In the genomic region with DNA sequence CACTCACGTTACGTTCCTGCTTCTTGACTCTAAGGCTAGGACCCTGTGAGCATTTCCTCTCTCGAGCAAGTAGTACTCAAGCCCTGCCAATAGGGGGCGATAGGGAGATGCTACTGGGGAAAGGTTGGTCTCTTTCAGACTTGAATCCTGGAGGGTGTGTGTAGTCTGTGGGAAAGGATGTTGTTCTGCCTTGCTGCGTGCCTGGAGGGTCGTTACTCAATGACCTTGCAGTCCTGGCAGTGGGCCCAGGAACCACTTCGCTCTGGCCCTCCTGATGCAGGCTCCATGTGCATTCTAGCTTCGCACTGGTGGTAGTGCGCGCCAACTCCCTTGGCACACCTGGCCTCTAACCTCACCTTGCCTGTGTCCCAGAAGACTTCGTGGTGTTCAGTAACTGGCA, we compare ENCODE assay signal across 8 mouse cellular contexts.
DNase-seq lines count a peak whose midpoint lies in the region; ATAC-seq and TF ChIP-seq lines count a peak whose summit lies in the region.

No protein-coding gene starts in this region.

- H3K4me2 ChIP-seq in midbrain, postnatal 0 days (ENCODE audit: low read depth, low read length, poor library complexity, severe bottlenecking), result no peak overlapping the region
- no peak overlapping the region for H3K4me2 ChIP-seq in midbrain, embryonic 16.5 days (ENCODE audit: low read length)
- H3K4me2 ChIP-seq in midbrain, embryonic 14.5 days (ENCODE audit: low read length), result no peak overlapping the region

- H3K36me3 ChIP-seq in midbrain, postnatal 0 days (ENCODE audit: insufficient read depth, low read length), result peaks cover 7% of the 10 kb centered on the region; the same call in 1 of the 2 replicates
- H3K36me3 ChIP-seq in midbrain, embryonic 16.5 days (ENCODE audit: control insufficient read depth, insufficient read depth, low read length), result peaks cover 9% of the 10 kb centered on the region
- peaks cover 11% of the 10 kb centered on the region; the same call in 1 of the 2 replicates for H3K36me3 ChIP-seq in midbrain, embryonic 14.5 days (ENCODE audit: control insufficient read depth, insufficient read depth, low read length)

- H3K9me3 ChIP-seq in midbrain, postnatal 0 days (ENCODE audit: low read length), result no peaks in the 10 kb centered on the region
- H3K9me3 ChIP-seq in midbrain, embryonic 16.5 days (replicated peaks; ENCODE audit: control insufficient read depth, low read length, poor library complexity, severe bottlenecking), result no peaks in the 10 kb centered on the region; the same call in 1 of the 2 replicates
- no peaks in the 10 kb centered on the region for H3K9me3 ChIP-seq in midbrain, embryonic 14.5 days (ENCODE audit: control insufficient read depth, low read length)

- no peaks in the 10 kb centered on the region for H3K27me3 ChIP-seq in midbrain, postnatal 0 days (ENCODE audit: insufficient read depth, low read length)
- no peaks in the 10 kb centered on the region for H3K27me3 ChIP-seq in midbrain, embryonic 16.5 days (ENCODE audit: control insufficient read depth, insufficient read depth, low read depth, low read length)
- H3K27me3 ChIP-seq in midbrain, embryonic 14.5 days (ENCODE audit: control insufficient read depth, insufficient read depth, low read length), result no peaks in the 10 kb centered on the region

- no peaks in the 10 kb centered on the region for H3K4me1 ChIP-seq in midbrain, postnatal 0 days (ENCODE audit: insufficient read depth, low read length)
- no peaks in the 10 kb centered on the region for H3K4me1 ChIP-seq in midbrain, embryonic 16.5 days (ENCODE audit: control insufficient read depth, insufficient read depth, low read length)
- no peaks in the 10 kb centered on the region for H3K4me1 ChIP-seq in midbrain, embryonic 14.5 days (ENCODE audit: control insufficient read depth, insufficient read depth, low read length)

- DNase-seq in CD4-positive, CD25-positive, alpha-beta regulatory T cell, adult 2 months (ENCODE audit: low read depth, low spot score), result peak; percentile 54
- DNase-seq in midbrain, postnatal 0 days (ENCODE audit: low spot score), result no peak
- peak; percentile 75 for DNase-seq in heart, postnatal 14 days
- peak; percentile 42 for DNase-seq in lung, postnatal 25 days (ENCODE audit: low spot score)
- DNase-seq in layer of hippocampus, adult 11-12 months (ENCODE audit: low spot score), result no peak
- no peak for DNase-seq in midbrain, embryonic 14.5 days

- WGBS in midbrain, postnatal 0 days, result 87% methylated on average over 11 of the region's 11 CpGs
- 87% methylated on average over 11 of the region's 11 CpGs for WGBS in midbrain, embryonic 16.5 days
- 91% methylated on average over 11 of the region's 11 CpGs for WGBS in midbrain, embryonic 14.5 days

- intact Hi-C loops in heart, postnatal 14 days (cut with DNase I), result no loop called here

- no peak overlapping the region for H3K4me3 ChIP-seq in midbrain, postnatal 0 days (ENCODE audit: low read depth, low read length)
- H3K4me3 ChIP-seq in midbrain, embryonic 16.5 days (ENCODE audit: low read depth, low read length), result no peak overlapping the region
- no peak overlapping the region for H3K4me3 ChIP-seq in midbrain, embryonic 14.5 days (replicated peaks; ENCODE audit: low read depth, low read length)

- no peak overlapping the region for H3K27ac ChIP-seq in midbrain, postnatal 0 days (ENCODE audit: low read depth, low read length)
- no peak overlapping the region for H3K27ac ChIP-seq in midbrain, embryonic 16.5 days (ENCODE audit: low read length)
- H3K27ac ChIP-seq in midbrain, embryonic 14.5 days (replicated peaks; ENCODE audit: low read depth, low read length), result no peak overlapping the region

- no peak overlapping the region for H3K9ac ChIP-seq in midbrain, postnatal 0 days (replicated peaks; ENCODE audit: low read length, poor library complexity, severe bottlenecking)
- H3K9ac ChIP-seq in midbrain, embryonic 16.5 days (ENCODE audit: low read depth, low read length), result no peak overlapping the region
- no peak overlapping the region for H3K9ac ChIP-seq in midbrain, embryonic 14.5 days (replicated peaks; ENCODE audit: low read length)

- ATAC-seq in CD4-positive, CD25-positive, alpha-beta regulatory T cell, adult 4 months, result no peak
- no peak for ATAC-seq in midbrain, postnatal 0 days (ENCODE audit: low FRiP score)
- no peak for ATAC-seq in midbrain, embryonic 16.5 days
- ATAC-seq in midbrain, embryonic 14.5 days (ENCODE audit: low FRiP score, low TSS enrichment), result no peak

- TF ChIP-seq CTCF in midbrain, postnatal 0 days (IDR thresholded peaks at IDR 0.05), result peak; percentile 55

Comparison
In these comparisons a context has a peak if more than half of its experiments do, and no peak if none do; other contexts are left out.
1. DNase-seq: peak in CD4-positive, CD25-positive, alpha-beta regulatory T cell, adult 2 months (single experiment), heart, postnatal 14 days (2 of 2) and lung, postnatal 25 days (single experiment); none in midbrain, postnatal 0 days (single experiment), layer of hippocampus, adult 11-12 months (single experiment) and midbrain, embryonic 14.5 days (single experiment).